Mouse (Mus musculus) layer of hippocampus, adult 9-11 months (tissue): ENCODE data around the gene Mcl1.
"Not testable (repeated sequence)": the region's sequence is repeated elsewhere in the genome, so short reads cannot be mapped to it uniquely, and the experiment has no call there.

ENCODE experiments used
- DNase-seq: peaks from one replicate; pipeline ENCODE4 v3.0.0; 2022

Mcl1 gene

DNA sequence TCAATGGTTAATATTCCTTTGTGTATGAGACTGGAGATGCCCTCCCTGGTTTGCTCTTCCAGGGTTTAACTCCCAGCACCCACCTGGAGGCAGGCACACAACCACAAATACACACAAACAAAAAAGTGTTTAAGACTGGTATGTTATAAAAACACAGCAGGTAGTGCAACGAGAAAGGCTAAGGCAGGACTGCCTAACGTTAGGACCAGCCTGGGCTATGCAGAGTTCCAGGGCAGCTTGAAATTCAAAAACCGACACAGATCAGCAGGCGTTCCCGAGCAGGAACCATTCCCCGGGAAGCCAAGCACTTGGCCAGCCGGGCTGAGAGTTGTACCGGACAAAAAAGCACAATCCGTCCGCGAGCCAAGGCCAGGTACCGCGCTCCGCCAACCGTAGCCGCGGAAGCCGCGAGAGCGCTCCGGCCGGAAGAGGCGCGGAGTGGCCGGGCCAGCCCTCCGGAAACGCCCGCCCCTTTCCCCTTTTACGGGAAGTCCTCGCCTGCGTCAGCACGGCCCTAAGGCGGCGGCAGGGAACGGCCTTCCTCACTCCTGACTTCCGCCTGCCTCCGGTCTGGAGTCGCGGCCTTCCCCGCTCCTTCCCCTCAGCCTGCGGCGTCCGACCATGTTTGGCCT lies at the start of gene Mcl1:
TSS of gene Mcl1 (plus strand) at position 553 of the 632 bp plus-strand sequence.
- DNase-seq: peak; percentile 93

DNA sequence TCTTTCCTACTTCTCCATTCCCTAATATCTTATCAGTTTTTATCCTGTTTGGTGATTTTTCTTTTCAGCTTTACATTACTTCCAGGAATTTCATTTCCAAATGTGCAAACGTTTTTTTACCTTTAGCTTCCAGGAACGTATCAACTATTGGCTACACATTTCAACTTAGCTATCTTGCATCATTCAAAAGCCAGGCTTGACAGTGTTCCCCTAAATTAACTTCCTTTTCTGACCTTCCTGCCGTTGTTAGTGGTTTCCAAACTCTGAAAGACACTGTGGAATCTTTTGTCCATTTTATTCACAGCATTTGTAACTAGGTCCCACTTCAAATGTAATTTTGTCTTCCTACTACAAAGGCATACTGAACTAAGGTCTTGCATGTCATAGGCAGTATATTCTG lies 49.4 kb upstream of the Mcl1 start:
- no peak for DNase-seq

DNA sequence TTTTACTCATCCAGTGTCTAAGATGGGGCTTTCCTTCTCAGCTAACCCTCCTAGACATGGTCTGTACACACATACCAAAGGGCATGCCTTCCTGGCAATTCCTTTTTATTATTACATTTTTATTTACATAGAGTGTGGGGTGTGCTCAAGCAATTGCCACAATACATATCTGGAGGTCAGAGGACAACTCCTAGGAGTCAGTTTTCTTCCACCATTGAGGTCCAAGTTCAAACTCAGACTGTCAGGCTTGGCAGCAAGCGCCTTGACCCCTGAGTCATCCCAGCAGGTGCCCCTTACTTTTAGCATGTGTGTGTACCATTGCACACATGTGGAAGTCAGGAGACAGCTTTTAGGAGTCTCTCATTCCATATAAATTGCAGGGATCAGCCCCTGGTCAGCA lies 44.6 kb upstream of the Mcl1 start:
- DNase-seq: no peak

DNA sequence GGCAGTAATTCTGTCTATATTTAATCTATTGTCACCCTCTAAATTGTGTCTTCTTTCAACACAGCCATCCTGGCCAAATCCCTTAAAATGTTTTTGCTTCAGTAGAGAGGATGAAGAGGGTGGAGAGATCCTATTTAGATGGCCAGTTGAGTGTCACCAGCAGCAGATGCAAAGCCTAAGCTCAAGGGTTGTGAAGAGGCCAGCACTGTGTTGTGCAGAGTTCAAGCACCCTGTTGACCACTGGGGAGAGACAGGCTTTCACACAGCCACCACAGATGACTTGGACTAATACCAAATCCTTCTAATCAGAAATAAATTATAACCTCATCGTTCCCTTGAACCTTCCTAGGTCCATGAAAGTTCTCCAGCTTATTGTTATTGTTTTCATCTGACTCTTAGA lies 40.1 kb upstream of the Mcl1 start:
- DNase-seq: no peak

DNA sequence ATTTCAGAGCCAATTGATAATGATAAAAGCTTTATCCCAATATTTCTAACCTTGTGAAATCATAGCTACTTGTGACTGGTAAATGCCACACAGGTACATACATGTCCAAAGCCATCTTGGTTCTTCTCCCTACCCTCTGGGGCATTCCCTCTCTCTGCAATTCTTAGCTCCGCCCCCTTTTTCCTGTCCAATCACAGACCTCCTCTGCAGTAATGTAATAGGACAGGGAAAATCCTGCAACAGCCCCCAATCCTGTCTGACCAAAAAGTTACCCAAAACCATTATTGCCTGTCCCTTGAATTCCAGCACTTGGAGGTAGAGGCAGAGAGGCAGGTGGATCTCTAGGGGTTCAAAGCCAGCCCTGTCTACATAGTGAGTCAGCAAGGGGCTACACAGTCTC lies 37.3 kb upstream of the Mcl1 start:
- no peak for DNase-seq

DNA sequence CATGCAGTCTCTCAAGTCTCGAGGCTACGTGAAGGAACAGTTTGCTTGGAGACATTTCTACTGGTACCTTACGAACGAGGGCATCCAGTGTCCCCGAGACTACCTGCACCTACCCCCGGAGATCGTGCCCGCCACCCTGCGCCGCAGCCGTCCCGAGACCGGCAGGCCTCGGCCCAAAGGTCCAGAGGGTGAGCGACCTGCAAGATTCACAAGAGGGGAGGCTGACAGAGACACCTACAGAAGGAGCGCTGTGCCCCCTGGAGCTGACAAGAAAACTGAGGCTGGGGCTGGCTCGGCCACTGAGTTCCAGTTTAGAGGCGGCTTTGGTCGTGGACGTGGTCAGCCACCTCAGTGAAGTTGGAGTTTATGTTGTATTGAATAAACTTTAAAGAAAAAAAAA lies 36.2 kb upstream of the Mcl1 start:
- DNase-seq: not testable (repeated sequence)

DNA sequence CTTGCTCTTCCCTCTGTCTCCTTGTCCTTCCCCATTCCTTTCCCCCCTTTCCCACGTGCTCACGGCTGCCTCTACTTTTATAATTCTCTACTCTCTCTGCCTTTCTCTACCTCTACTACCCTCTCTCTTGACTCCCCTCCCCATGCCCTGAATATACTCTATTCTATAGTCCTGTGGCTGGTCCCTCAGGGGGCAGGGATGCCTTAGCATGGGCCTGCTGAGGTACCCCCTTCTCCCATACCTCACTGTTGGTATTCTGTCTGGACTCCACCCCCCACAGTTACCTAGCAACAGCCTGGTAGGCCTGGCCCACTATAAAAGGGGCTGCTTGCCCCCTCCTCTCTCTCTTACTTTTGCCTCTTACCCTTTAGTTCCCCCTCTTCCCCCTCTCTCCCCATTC lies 35.0 kb upstream of the Mcl1 start:
- DNase-seq: no peak

DNA sequence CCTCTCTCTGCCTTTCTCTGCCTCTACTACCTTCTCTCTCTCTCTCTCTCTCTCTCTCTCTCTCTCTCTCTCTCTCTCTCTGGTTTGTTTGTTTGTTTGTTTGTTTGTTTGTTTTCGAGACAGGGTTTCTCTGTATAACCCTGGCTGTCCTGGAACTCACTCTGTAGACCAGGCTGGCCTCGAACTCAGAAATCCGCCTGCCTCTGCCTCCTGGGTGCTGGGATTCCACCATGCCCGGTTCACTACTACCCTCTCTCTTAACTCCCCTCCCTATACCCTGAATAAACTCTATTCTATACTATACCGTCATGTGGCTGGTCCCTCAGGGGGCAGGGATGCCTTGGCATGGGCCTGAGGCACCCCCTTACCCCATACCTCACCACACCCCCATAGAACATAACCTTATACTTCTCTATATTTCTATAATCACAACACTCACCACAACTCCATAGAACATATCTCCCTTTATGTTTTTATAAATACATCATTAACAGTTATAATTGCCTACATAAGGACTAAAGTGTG lies 34.5 kb upstream of the Mcl1 start:
- DNase-seq: not testable (repeated sequence)

DNA sequence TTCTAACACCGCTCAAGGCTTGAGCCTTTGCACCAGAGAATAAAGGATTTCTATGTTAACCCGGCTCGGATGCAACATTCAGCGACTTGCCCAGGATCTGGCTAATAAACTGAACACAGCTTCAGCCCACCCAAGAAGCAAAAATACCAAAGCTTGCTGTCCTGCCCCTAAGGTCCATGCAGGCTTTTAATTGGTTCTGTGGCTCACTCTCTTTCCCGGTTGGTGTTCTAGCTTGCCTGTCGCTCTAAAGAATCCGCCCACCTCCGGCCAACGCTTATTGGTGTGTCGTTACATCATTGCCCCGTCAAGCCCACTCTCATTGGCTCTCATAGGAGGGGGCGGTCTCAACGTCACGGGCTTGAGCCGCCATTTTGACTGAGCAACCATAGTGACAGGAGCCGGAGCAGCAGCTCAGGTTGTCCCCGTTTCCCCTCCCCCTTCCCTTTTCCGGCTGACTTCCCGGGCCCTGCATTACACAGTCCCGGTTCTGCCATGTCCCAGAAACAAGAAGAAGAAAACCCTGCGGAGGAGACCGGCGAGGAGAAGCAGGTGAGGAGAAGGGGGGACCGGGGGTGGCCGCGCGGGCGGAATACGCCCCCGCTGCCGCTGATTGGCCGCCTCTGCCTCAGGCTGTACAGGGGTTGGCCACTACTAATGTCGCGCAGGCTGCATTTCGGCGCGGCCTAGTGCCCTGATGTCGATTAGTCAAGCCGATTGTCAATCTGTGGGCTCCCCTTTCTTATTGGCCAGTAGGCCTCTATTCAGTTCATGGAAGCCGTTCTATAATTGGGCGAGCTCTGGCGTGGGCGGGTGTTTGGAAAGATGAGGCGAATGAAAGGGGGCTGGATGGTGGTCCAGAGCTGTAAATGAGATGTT lies 33.7 kb upstream of the Mcl1 start, which contains the start of gene Ensa:
TSS of gene Ensa (plus strand) at position 366 of the 876 bp plus-strand sequence.
- peak; percentile 100 for DNase-seq

DNA sequence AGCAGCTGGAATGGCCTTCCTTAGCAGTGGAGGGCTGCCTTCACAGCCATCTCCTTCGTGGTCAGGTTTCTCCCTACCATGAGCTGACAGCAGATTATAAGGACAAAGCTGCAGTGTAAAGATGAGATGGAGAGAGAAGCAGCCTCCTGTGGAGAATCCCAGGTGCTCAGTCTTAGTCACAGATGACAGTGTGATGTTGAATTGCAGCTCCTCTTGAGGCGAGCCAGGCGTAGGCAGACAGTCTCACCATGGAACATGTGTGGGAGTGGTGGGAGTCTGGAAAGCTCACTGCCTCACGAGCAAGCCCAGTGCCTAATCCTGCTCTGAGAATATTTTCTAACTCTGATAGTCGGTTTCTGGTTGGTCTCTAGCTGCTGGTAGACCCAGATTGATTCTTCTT lies 30.8 kb upstream of the Mcl1 start:
- peak; percentile 90 for DNase-seq

DNA sequence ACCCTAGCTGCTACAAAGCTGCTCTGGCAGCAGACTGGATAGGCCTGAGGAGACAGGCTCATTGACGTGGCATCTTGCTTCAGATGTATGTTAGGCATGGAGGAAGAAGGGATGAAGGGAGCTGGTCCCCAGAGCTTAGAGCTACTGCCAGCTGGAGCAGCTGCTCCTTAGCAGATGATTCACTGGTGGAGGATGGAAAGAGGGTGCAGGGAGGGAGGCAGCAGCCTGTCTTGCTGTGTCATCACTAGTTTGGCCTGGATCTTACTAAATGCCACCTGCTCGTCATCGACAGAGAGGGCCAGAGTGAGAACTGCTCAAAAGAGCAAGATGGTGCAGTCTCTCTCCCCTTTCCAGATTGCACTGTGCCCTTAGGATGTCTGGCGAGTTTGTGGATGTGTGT lies 28.8 kb upstream of the Mcl1 start:
- peak; percentile 90 for DNase-seq

DNA sequence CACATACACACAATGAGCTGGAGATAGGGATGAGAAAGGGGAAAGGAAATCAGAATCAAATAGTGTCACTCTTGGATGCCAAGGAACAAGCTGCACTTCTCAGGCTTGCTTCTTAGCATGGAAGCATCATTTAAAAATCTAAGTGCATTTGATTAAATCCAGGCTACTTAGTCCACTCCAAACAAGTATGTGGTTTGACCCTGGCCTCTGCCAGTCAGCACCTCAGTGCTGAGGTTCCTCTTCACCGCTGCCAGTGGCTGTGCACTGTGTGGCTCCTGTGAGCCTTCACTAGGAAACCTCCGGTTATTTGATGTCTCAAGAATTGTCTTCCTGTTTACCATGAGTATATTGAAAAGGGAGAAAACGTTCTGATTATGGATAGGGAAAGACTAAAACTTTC lies 27.7 kb upstream of the Mcl1 start:
- DNase-seq: no peak

DNA sequence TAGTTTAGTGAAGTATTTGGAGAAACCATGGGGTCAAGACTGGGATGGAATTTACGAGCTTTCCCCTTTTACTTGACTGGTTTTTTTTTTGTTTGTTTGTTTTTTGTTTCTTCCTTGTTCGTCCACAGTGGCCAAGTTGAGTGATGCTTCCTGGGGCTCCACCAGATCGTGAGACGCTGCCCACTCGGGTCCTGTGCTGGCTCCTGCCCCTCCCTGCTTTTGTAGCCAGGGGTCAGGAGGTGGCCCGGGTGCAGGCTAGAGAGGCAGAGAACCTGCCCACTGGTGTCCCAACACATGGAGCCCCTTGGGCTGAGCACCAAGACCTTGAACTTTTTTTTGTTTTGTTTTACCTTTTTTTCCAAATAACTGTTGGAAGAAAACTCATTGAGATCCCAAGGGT lies 27.3 kb upstream of the Mcl1 start:
- DNase-seq: no peak

DNA sequence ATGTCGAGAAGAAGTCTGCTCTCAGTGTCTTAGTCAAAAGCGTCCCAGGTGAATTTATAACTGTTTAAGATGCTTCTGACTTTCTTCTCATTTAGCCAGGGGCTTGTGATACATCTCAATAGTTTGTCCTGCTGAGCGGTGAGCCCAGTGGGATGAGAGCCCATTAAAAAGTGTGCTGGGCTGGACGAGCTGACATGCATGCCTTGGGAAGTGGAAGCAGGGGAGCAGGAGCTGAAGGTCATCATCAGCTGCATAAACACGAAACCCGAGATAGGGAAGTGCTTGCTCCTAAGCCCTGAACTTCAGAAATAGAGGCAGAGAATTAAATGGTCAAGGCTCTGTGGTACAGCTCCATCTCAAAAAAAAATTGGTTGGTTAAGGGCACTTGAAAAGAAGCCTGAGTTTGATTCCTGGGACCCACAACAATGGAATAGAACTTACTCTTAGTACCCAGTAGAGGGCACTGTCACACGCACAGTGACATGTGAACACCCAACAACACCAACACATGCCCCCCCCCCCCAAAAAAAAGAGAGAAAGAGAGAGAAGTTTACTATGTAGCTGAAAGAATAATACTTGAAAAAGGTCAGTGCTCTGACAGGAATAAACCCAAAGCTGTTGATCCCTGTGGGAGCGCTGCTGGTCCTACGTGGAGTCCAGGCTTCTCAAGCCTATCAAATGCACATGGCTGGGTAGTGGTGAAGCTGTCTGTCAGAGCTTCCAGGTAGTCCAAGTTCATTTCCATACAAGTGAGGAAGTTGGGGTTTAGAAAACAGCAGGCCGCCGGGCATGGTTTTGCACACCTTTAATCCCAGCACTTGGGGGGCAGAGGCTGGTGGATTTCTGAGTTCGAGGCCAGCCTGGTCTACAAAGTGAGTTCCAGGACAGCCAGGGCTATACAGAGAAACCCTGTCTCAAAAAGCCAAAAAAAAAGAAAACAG lies 25.7 kb upstream of the Mcl1 start:
- no peak for DNase-seq

DNA sequence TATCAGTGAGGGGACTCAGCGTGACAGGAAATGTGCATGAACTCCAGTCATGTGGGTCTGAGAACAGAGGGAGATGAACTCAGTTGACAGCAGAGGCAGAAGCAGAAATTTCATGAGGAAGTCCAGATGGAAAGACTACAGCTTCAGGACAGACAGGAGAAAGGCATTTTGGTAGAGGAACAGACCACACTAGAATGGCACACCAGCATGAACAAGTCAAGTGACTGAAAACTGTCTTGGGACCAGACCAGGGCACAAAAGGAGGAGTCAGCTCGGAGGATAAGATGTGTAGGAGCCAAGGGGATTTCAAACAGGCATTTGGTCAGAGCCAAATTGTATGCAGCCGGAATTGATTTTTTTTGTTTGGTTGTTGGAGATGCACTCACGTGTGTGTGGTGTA lies 23.0 kb upstream of the Mcl1 start:
- no peak for DNase-seq

DNA sequence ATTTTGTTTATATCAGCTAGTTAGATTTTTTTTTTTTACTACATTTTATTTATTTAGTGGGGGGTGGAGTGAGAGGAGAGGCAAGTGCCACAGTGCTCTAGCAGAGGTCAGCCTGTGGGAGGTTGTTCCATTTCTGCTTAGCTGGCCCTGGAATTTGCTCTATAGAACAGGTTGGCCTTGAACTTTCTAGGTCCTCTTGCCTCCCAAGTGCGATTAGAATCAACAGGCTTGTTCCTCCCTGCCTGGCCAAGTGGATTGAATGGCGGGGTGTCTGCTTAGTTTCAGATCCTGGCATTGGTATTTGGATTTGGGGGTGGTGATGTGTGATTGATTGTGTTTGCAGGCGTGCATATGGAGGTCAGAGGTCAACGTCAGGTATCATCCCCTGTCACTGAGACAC lies 22.5 kb upstream of the Mcl1 start:
- no peak for DNase-seq

DNA sequence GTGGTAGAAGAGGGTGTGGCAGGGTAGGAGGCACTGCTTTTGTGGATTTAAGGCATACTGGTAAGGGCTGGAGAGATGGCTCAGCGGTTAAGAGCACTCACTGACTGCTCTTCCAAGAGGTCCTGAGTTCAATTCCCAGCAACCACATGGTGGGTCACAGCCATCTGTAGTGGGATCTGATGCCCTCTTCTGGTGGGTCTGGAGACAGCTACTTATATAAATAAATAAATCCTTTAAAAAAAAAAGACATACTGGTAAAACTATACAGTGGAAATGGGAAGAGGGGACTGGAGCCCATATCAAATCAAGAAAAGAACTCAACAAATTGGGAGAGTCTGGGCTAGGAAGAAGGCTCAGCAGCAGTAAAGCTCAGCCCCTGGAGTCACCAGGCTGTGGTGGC lies 18.9 kb upstream of the Mcl1 start:
- no peak for DNase-seq

DNA sequence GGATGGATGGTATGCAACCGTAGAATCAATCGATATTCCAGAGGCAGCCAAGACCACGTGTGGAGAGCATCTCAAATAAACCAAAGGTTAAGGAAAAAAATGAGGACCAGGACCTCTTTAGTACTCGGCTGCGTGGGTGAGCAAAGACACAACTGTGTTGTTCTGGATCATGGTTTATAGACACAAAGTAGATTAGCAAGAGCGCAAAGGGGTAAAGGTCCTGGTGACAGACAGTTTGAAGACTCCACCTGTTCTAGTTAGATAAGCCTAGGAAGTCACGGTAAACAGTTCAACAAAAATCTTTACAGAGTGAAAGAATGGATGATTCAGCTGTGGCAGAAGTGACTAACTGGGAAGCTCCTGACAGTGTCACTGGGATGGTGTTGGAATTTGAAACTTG lies 15.5 kb upstream of the Mcl1 start:
- DNase-seq: no peak

DNA sequence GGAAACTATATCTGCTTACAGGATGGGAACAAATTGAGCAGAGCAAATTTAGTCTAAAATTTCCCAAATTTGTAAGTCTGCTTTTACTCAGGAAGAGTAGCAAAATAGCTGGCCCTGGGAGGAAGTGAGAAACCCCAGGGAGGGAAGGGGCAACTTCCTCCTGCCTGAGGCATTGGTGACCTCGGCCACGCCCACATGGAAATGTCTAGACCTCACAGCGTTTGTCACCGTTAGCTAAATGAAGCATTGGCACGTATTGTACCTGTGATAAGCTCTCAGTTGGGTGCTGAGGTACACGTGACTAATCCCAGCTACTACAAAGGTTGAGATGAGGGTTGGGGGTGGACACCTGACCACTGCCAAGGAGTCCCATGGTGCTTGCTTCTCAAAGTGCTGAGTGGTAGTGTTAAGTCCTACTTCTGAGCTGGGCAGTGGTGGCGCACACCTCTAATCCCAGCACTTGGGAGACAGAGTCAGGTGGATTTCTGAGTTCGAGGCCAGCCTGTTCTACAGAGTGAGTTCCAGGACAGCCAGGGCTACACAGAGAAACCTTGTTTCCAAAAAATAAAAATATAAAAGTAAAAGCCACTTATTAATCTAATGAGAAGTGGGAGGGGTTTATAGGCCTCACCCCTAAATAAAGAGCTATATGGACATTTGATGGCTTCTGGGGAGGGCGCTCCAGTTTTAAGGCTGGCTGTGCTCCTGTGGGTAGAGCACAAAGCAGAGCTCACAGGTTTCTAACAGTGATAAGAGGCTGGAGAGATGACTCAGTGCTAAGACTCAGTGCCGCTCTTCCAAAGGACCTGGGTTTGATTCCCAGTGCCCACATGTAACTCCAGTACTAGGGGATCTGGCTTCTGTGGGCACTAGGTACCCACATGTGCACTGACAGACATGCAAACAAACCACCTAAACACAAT lies 13.0 kb upstream of the Mcl1 start:
- DNase-seq: peak; percentile 72

DNA sequence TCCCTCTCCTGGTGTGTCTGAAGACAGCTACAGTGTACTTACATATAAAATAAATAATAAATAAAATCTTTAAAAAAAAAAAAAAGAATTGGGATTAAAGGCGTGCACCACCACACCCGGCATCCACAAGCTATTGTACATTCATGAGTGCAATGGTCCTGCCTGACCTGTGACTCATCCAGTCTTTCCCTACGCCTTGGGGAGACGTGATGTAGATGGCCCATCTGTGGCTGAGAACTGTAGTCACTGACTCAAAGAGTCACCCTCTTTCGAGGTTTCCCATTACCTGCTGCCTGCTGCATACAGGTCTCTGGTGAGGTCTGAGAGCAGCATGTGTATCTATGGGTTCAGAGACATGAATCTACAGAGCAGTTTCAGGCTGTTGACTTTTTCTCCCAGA lies 10.6 kb upstream of the Mcl1 start:
- no peak for DNase-seq

DNA sequence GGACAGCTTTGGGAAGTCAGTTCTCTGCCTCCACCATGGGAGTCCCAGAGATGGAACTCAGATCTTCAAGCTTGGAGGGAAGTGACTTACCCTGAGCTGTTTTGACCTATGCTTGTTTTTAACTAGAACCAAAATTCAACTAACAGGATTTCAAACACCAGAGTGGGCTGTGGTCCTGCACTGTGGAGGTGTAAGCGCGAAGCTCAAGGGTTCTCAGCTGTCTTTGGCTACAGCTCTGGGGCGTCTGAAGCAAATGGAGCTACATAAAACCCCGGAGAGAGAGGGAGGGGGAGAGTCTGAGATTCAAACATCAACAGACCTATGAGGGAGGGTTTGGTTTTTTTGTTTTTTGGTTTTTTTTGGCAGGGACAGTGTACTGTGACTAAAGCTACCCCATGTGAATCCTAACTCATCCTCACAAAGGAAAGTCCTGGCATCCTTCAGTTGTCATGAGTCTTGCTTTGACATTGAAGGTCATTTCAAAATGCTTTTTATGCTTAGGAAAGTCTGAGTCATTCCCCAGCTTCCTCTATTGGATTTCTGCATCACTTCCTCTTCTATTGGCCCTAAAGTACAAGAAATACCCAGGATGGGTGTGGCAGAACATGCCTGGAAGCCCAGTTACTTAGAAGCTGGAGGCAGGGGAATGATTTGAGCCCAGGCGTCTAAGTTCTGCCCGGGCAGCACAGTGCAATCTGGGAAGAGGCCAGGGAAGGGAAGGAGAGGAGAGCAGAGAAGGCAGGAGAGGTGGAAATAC lies 8.1 kb upstream of the Mcl1 start:
- DNase-seq: no peak
